Mouse (Mus musculus) lung, postnatal 0 days (tissue): ENCODE measurements around the gene Prtg. TPM values are rescaled to one million over a fixed set of nuclear protein-coding genes. Genes with fewer than 3 reads are reported as not detected.

Experiments
- ATAC-seq: fragments of 200-750 bp; cut with Nextera tagmentation; 2 replicates; pipeline ENCODE4 v1.8.0; 2017; ENCODE audit warnings: moderate library complexity
- DNase-seq: peaks from one replicate; pipeline ENCODE4 v3.0.0-alpha.2; 2016; ENCODE audit warnings: low spot score
- H3K27ac ChIP-seq: fragments of 300-500 bp; sonication (generic); 2 replicates; pipeline ENCODE4 v1.5.1; 2014; ENCODE audit warnings: antibody characterized with exemption, mild to moderate bottlenecking, low read length, mixed read lengths
- H3K27me3 ChIP-seq: fragments of 300-500 bp; sonication (generic); replicated peaks from 2 replicates; pipeline ENCODE4 v1.6.1; 2014; ENCODE audit warnings: low read length, mixed read lengths; ENCODE audit not compliant: insufficient read depth
- H3K36me3 ChIP-seq: fragments of 300-500 bp; sonication (generic); 2 replicates; pipeline ENCODE4 v1.6.1; 2014; ENCODE audit warnings: low read length, mixed read lengths; ENCODE audit not compliant: insufficient read depth
- H3K4me1 ChIP-seq: fragments of 300-500 bp; sonication (generic); 2 replicates; pipeline ENCODE4 v1.6.1; 2014; ENCODE audit warnings: antibody characterized with exemption, low read depth, low read length, mixed read lengths; ENCODE audit not compliant: insufficient read depth
- H3K4me2 ChIP-seq: fragments of 300-500 bp; sonication (generic); replicated peaks from 2 replicates; pipeline ENCODE4 v1.6.1; 2014; ENCODE audit warnings: low read depth, mild to moderate bottlenecking, low read length, moderate library complexity, mixed read lengths
- H3K4me3 ChIP-seq: fragments of 300-500 bp; sonication (generic); 2 replicates; pipeline ENCODE4 v1.5.1; 2014; ENCODE audit warnings: low read depth, low read length
- H3K9ac ChIP-seq: fragments of 300-500 bp; sonication (generic); replicated peaks from 2 replicates; pipeline ENCODE4 v1.6.1; 2014; ENCODE audit warnings: low read depth, mild to moderate bottlenecking
- H3K9me3 ChIP-seq: fragments of 300-500 bp; sonication (generic); 2 replicates; pipeline ENCODE4 v1.6.1; 2016; ENCODE audit warnings: low read length, mixed read lengths
- CTCF ChIP-seq: IDR thresholded peaks from 2 replicates; pipeline ENCODE4 v1.5.1; 2016; ENCODE audit warnings: antibody characterized with exemption, mild to moderate bottlenecking
- EP300 ChIP-seq: IDR thresholded peaks from 2 replicates; pipeline ENCODE4 v1.6.1; 2016; ENCODE audit warnings: antibody characterized with exemption, mild to moderate bottlenecking, control low read depth
- whole genome bisulfite sequencing: fragments of 180-500 bp; shearing (Covaris S2); extraction: QIAGEN DNeasy Blood & Tissue Kit; methylation state at CpG from one replicate; pipeline ENCODE4 v1.1.7; 2014; 5-methylcytosine and 5-hydroxymethylcytosine counted together
- polyA plus RNA-seq: library from polyadenylated mRNA; unstranded; fragments of >200 nt; fragmentation: Nextera tagmentation; extraction: Ambion mirVana; gene quantifications from 2 replicates; pipeline ENCODE4 v1.2.1, GENCODE M21; 2015

Gene Prtg
- polyA plus RNA-seq, 1 experiment from 2014 or later: 0.04 TPM

GRCm38 (mm10) chr9:72925935-72926258, 119.2 kb downstream of the Prtg start:
- peak; percentile 34 for ATAC-seq
- peak; percentile 27 for DNase-seq
- WGBS: 1% methylated on average over 20 of the region's 20 CpGs

GRCm38 (mm10) chr9:72931166-72931790, 124.6 kb downstream of the Prtg start:
- TF ChIP-seq CTCF (no peak), EP300 (no peak)
- no peak for ATAC-seq
- H3K4me2 ChIP-seq: no peak overlapping the region
- no peak overlapping the region for H3K27ac ChIP-seq
- no peak overlapping the region for H3K9ac ChIP-seq
- no peak for DNase-seq
- H3K27me3 ChIP-seq: no peaks in the 10 kb centered on the region
- WGBS: 82% methylated on average over 13 of the region's 13 CpGs
- no peaks in the 10 kb centered on the region for H3K9me3 ChIP-seq
- no peaks in the 10 kb centered on the region for H3K4me1 ChIP-seq
- H3K36me3 ChIP-seq: no peaks in the 10 kb centered on the region
- no peak overlapping the region for H3K4me3 ChIP-seq

More at GRCm38 (mm10) chr9:72925935-72926258, 119.2 kb downstream of the Prtg start:
- Histone ChIP-seq H3K4me1 (no peaks in the 10 kb centered on the region), H3K9ac (peak overlapping the region; percentile 71), H3K27me3 (no peaks in the 10 kb centered on the region), H3K9me3 (no peaks in the 10 kb centered on the region), H3K4me3 (peak overlapping the region; percentile 67), H3K27ac (peak overlapping the region; percentile 68), H3K36me3 (no peaks in the 10 kb centered on the region), H3K4me2 (peak overlapping the region; percentile 98)
- TF ChIP-seq EP300 (no peak), CTCF (no peak)

GRCm38 (mm10) chr9:72935309-72935708, 128.6 kb downstream of the Prtg start:
- Histone ChIP-seq H3K9ac (no peak overlapping the region), H3K9me3 (no peaks in the 10 kb centered on the region), H3K27me3 (no peaks in the 10 kb centered on the region), H3K4me1 (no peaks in the 10 kb centered on the region), H3K4me2 (no peak overlapping the region), H3K36me3 (no peaks in the 10 kb centered on the region), H3K4me3 (no peak overlapping the region), H3K27ac (no peak overlapping the region)
- WGBS: 82% methylated on average over 4 of the region's 4 CpGs
- peak; percentile 19; the same call in 1 of the 2 replicates for TF ChIP-seq CTCF
- no peak for TF ChIP-seq EP300
- ATAC-seq (no peak), DNase-seq (no peak)

GRCm38 (mm10) chr9:72936301-72936700, 129.6 kb downstream of the Prtg start:
- Histone ChIP-seq H3K27ac (no peak overlapping the region; the same call in 1 of the 2 replicates), H3K27me3 (no peaks in the 10 kb centered on the region), H3K36me3 (no peaks in the 10 kb centered on the region), H3K4me1 (no peaks in the 10 kb centered on the region), H3K9ac (no peak overlapping the region), H3K4me3 (no peak overlapping the region), H3K9me3 (no peaks in the 10 kb centered on the region), H3K4me2 (no peak overlapping the region)
- ATAC-seq (peak; percentile 89), DNase-seq (peak; percentile 74)
- WGBS: 62% methylated on average over 2 of the region's 2 CpGs
- no peak for TF ChIP-seq CTCF
- TF ChIP-seq EP300: no peak

- WGBS: 53% methylated on average over 3 of the region's 3 CpGs
- Histone ChIP-seq H3K27ac (no peak overlapping the region), H3K9ac (no peak overlapping the region), H3K4me1 (no peaks in the 10 kb centered on the region), H3K36me3 (no peaks in the 10 kb centered on the region), H3K4me2 (no peak overlapping the region), H3K9me3 (no peaks in the 10 kb centered on the region), H3K4me3 (no peak overlapping the region), H3K27me3 (no peaks in the 10 kb centered on the region)
- peak; percentile 46 for TF ChIP-seq CTCF
- TF ChIP-seq EP300: no peak
- DNase-seq (no peak), ATAC-seq (no peak)
Measured at GRCm38 (mm10) chr9:72943424-72943823, 136.8 kb downstream of the Prtg start.

GRCm38 (mm10) chr9:72944286-72944685, 137.6 kb downstream of the Prtg start:
- Histone ChIP-seq H3K36me3 (no peaks in the 10 kb centered on the region), H3K27ac (no peak overlapping the region), H3K4me3 (no peak overlapping the region), H3K9ac (no peak overlapping the region), H3K4me2 (no peak overlapping the region), H3K4me1 (no peaks in the 10 kb centered on the region), H3K9me3 (no peaks in the 10 kb centered on the region), H3K27me3 (no peaks in the 10 kb centered on the region)
- TF ChIP-seq CTCF: no peak
- TF ChIP-seq EP300: no peak
- ATAC-seq (no peak), DNase-seq (no peak)
- 91% methylated on average over 13 of the region's 13 CpGs for WGBS

GRCm38 (mm10) chr9:72947010-72947409, 140.3 kb downstream of the Prtg start:
- 94% methylated on average over 1 of the region's 1 CpGs for WGBS
- DNase-seq (no peak), ATAC-seq (no peak)
- no peak; the same call in 1 of the 2 replicates for TF ChIP-seq CTCF
- TF ChIP-seq EP300: no peak
- H3K9me3 ChIP-seq: no peaks in the 10 kb centered on the region
- H3K9ac ChIP-seq: no peak overlapping the region
- no peak overlapping the region for H3K4me3 ChIP-seq
- no peaks in the 10 kb centered on the region for H3K27me3 ChIP-seq
- H3K27ac ChIP-seq: no peak overlapping the region
- H3K36me3 ChIP-seq: no peaks in the 10 kb centered on the region
- H3K4me2 ChIP-seq: no peak overlapping the region
- H3K4me1 ChIP-seq: no peaks in the 10 kb centered on the region
